Mouse (Mus musculus) kidney, embryonic 16.5 days (tissue): ENCODE data around the gene Hist2h3c1. TPM values are rescaled to one million over a fixed set of nuclear protein-coding genes. Genes with fewer than 3 reads are reported as not detected.
"Not testable (repeated sequence)": the region's sequence is repeated elsewhere in the genome, so short reads cannot be mapped to it uniquely, and the experiment has no call there.

ENCODE experiments used
- ATAC-seq: fragments of 200-750 bp; cut with Nextera tagmentation; 2 replicates; pipeline ENCODE4 v1.8.0; 2017; ENCODE audit warnings: moderate TSS enrichment; ENCODE audit not compliant: low FRiP score, low TSS enrichment
- H3K27ac ChIP-seq: fragments of 300-500 bp; sonication (generic); 2 replicates; pipeline ENCODE4 v1.5.1; 2014; ENCODE audit warnings: low read length
- H3K27me3 ChIP-seq: fragments of 300-500 bp; sonication (generic); 2 replicates; pipeline ENCODE4 v1.6.1; 2014; ENCODE audit warnings: low read length, control low read depth, mixed read lengths; ENCODE audit not compliant: insufficient read depth
- H3K36me3 ChIP-seq: fragments of 300-500 bp; sonication (generic); 2 replicates; pipeline ENCODE4 v1.6.1; 2014; ENCODE audit warnings: low read length, control low read depth, mixed read lengths; ENCODE audit not compliant: insufficient read depth
- H3K4me1 ChIP-seq: fragments of 300-500 bp; sonication (generic); 2 replicates; pipeline ENCODE4 v1.6.1; 2014; ENCODE audit warnings: low read length, control low read depth, mixed read lengths; ENCODE audit not compliant: insufficient read depth
- H3K4me2 ChIP-seq: fragments of 300-500 bp; sonication (generic); replicated peaks from 2 replicates; pipeline ENCODE4 v1.6.1; 2014; ENCODE audit warnings: low read depth, low read length
- H3K4me3 ChIP-seq: fragments of 300-500 bp; sonication (generic); 2 replicates; pipeline ENCODE4 v1.5.1; 2014; ENCODE audit warnings: mild to moderate bottlenecking, low read length
- H3K9ac ChIP-seq: fragments of 300-500 bp; sonication (generic); replicated peaks from 2 replicates; pipeline ENCODE4 v1.6.1; 2014; ENCODE audit warnings: low read length
- H3K9me3 ChIP-seq: fragments of 300-500 bp; sonication (generic); 2 replicates; pipeline ENCODE4 v1.6.1; 2016; ENCODE audit warnings: low read length, control low read depth
- WGBS: fragments of 180-500 bp; shearing (Covaris S2); extraction: QIAGEN DNeasy Blood & Tissue Kit; methylation state at CpG from one replicate; pipeline ENCODE4 v1.1.7; 2014; 5-methylcytosine and 5-hydroxymethylcytosine counted together
- polyA plus RNA-seq: library from polyadenylated mRNA; unstranded; fragments of >200 nt; fragmentation: Nextera tagmentation; extraction: Ambion mirVana; gene quantifications from 2 replicates; pipeline ENCODE4 v1.2.1, GENCODE M21; 2015

The Hist2h3c1 gene
- polyA plus RNA-seq, 1 experiment from 2014 or later: 1.1 TPM

- not testable (repeated sequence) for H3K27me3 ChIP-seq, H3K9me3 ChIP-seq, H3K36me3 ChIP-seq
- ATAC-seq: peak; percentile 88
- 5% methylated on average over 23 of the region's 85 CpGs for WGBS
- H3K9ac ChIP-seq: peak within 1 kb of the TSS; percentile 65; the same call in 1 of the 2 replicates
- peak within 1 kb of the TSS; percentile 88 for H3K27ac ChIP-seq
- peak within 1 kb of the TSS; percentile 36 for H3K4me3 ChIP-seq
- H3K4me1 ChIP-seq: peaks cover 36% of the 10 kb centered on the region
- peak within 1 kb of the TSS; percentile 33 for H3K4me2 ChIP-seq
These were observed 6.3 kb upstream of the Hist2h3c1 start, which contains the start of gene Hist2h2aa2 for GRCm38 (mm10) chr3:96239949-96240798. Gene Hist2h2aa2 (minus strand): TSS chr3:96240276.

DNA sequence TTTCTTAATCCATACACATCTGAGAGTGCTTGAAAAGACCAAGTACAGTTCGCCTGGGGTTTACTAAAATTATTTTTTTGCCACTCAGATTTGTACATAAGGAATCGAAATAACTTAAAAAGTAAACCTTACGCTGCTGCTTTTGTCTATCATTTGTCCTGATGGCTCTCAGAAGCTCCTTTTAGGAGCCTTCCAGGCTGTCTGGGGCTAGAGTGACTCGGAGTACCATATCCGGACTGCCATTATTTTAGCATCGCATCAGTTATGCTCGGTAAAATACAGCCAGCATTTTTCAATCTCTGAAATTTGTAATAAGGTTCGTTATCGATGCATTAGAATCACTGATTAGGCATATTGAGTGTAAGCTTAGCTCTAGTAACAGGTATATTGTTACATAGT is 5.7 kb upstream of the Hist2h3c1 start:
- Histone ChIP-seq H3K4me1 (peaks cover 36% of the 10 kb centered on the region), H3K9ac (peak overlapping the region; percentile 65; the same call in 1 of the 2 replicates), H3K27ac (peak overlapping the region; percentile 88), H3K4me3 (no peak overlapping the region), H3K36me3 (no peaks in the 10 kb centered on the region), H3K4me2 (peak overlapping the region; percentile 24), H3K27me3 (no peaks in the 10 kb centered on the region), H3K9me3 (no peaks in the 10 kb centered on the region)
- ATAC-seq: no peak
- WGBS: 77% methylated on average over 9 of the region's 9 CpGs

- Histone ChIP-seq H3K27ac (peak overlapping the region; percentile 99), H3K9ac (peak overlapping the region; percentile 87), H3K36me3 (no peaks in the 10 kb centered on the region), H3K4me2 (peak overlapping the region; percentile 63), H3K4me1 (peaks cover 31% of the 10 kb centered on the region), H3K9me3 (no peaks in the 10 kb centered on the region), H3K27me3 (no peaks in the 10 kb centered on the region), H3K4me3 (peak overlapping the region; percentile 60; the same call in 1 of the 2 replicates)
- no peak for ATAC-seq
- 67% methylated on average over 7 of the region's 7 CpGs for WGBS
These were observed 2.4 kb upstream of the Hist2h3c1 start for GRCm38 (mm10) chr3:96243921-96244572.

DNA sequence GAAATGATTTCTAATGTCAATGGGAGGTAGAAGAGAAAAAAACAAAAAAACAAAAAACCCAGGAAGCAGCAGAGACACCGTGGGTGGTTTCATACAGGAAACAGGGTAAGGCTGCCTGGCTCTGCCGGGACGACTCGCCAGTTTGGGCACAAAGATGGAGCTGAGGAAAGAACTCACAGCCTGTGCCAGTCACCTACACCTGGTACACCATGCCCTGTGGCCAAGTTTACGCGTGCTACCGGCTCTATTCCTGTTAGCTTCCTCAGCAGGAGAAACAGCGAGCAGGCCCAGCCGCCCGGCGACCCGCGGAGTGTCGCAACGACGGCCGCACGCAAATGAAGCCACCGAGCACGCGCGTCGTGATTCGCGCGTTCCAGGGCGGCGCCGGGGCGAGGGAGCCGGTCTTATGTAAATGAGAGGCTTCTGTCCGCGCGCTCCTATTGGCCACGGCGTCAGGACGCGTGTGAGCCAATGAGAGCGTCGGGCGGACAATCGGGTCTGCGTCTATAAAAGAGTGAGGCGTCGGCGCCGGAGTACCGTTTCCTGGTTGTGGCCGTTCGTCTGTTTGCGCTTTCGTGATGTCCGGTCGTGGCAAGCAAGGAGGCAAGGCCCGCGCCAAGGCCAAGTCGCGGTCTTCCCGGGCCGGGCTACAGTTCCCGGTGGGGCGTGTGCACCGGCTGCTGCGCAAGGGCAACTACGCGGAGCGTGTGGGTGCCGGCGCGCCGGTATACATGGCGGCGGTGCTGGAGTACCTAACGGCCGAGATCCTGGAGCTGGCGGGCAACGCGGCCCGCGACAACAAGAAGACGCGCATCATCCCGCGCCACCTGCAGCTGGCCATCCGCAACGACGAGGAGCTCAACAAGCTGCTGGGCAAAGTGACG is 1.2 kb upstream of the Hist2h3c1 start, which contains the start of gene Hist2h2aa1:
TSS of gene Hist2h2aa1 (plus strand) at position 495 of the 884 bp plus-strand sequence.
- not testable (repeated sequence) for H3K27me3 ChIP-seq, H3K36me3 ChIP-seq, H3K9me3 ChIP-seq
- ATAC-seq: peak; percentile 87
- under 1% methylated on average over 23 of the region's 88 CpGs for WGBS
- peak within 1 kb of the TSS; percentile 60 for H3K4me3 ChIP-seq
- H3K27ac ChIP-seq: peak within 1 kb of the TSS; percentile 99
- peak within 1 kb of the TSS; percentile 87 for H3K9ac ChIP-seq
- peak within 1 kb of the TSS; percentile 63 for H3K4me2 ChIP-seq
- peaks cover 39% of the 10 kb centered on the region for H3K4me1 ChIP-seq

DNA sequence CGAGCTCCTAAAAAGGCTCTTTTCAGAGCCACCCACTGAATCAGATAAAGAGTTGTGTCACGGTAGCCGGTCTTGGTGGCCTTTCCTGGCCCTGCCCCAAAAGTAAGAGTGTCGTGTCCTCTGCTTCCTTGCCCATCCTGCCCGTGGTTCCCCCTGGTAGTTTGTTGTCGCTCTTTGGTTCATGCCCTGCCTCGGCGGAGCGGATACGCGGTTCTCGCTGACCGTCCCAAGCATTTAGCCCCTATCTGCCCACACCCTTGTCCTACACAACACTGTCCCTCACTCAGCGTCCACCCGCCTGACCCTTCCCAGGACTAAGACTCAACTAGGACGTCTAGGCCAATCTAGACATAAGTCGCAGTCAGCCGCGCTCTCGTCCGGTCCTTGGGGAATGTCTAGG is 467 bp upstream of the Hist2h3c1 start:
- H3K36me3 ChIP-seq, H3K27me3 ChIP-seq, H3K9me3 ChIP-seq, ATAC-seq: not testable (repeated sequence)
- WGBS: 0% methylated on average over 9 of the region's 21 CpGs
- 0 out of 2 replicates have a peak overlapping the region, but pooled peaks have one; percentile 58 for H3K27ac ChIP-seq
- 0 out of 2 replicates have a peak overlapping the region, but pooled peaks have one; percentile 55 for H3K9ac ChIP-seq
- H3K4me2 ChIP-seq: peak overlapping the region; percentile 23; the same call in 1 of the 2 replicates
- peaks cover 37% of the 10 kb centered on the region for H3K4me1 ChIP-seq
- H3K4me3 ChIP-seq: peak overlapping the region; percentile 38

DNA sequence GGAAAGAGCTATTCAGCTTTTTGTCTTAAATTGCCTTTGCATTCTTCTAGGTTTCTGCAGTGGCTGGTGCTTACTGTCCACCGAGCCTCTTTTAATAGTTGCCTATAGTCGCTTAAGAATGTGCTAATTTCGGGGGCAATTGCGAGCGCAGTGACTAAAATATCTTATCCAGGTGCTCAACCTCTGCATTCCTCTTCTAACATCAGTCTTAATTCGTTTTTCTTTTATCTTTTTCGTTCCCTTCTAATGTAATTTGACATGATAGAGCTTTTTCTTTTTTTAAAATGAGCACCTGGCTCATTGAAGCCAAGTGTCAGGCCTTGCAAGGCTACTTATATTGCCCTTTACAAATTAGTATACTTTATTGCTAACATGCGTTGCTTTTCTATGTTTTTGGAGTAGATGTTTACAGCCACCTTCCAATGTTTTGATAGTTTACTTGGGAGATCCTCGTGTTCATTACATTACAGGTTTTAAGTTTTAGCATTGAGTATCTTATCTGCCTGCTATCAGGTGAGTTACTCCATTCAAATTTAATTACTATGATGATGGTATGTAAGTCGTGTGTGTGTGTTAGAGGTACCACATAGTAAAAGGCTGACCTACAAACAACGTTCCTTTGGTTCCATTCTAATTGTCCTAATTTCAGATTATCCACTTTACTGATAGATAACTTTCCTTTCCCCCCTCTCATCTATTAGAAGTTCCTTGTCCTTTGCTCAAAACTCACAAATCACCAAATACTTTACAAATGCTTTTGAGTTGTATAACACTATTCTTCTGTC is 1.1 kb downstream of the Hist2h3c1 start:
- Histone ChIP-seq H3K36me3 (no peaks in the 10 kb centered on the region), H3K4me3 (peak overlapping the region; percentile 49), H3K9me3 (no peaks in the 10 kb centered on the region), H3K27ac (peak overlapping the region; percentile 75), H3K4me1 (peaks cover 37% of the 10 kb centered on the region), H3K27me3 (no peaks in the 10 kb centered on the region), H3K4me2 (peak overlapping the region; percentile 55), H3K9ac (peak overlapping the region; percentile 72)
- 5% methylated on average over 11 of the region's 11 CpGs for WGBS
- ATAC-seq: no peak

- 38% methylated on average over 6 of the region's 6 CpGs for WGBS
- Histone ChIP-seq H3K4me2 (peak overlapping the region; percentile 55), H3K4me3 (peak overlapping the region; percentile 49), H3K9ac (peak overlapping the region; percentile 52), H3K9me3 (no peaks in the 10 kb centered on the region), H3K27ac (peak overlapping the region; percentile 66), H3K36me3 (no peaks in the 10 kb centered on the region), H3K27me3 (no peaks in the 10 kb centered on the region), H3K4me1 (peaks cover 37% of the 10 kb centered on the region)
- ATAC-seq: no peak
These were observed 1.9 kb downstream of the Hist2h3c1 start for GRCm38 (mm10) chr3:96248141-96249033.

DNA sequence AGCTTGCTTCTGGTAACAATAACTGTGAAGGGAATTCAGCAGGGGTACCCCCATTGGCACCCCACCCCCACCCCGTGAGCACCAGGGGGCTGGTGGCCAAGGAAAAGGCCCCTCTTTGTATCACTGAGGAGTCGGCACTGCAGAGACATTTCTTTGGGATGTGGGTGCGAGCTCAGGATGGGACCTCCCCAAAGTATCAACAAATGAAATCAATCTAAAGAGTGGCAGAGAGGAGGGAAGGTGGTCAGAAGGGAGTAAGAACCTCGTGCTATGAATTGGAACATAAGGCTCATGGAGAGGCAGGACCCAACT is 2.5 kb downstream of the Hist2h3c1 start:
- H3K27ac ChIP-seq: peak overlapping the region; percentile 66
- H3K9ac ChIP-seq: peak overlapping the region; percentile 52
- H3K9me3 ChIP-seq: no peaks in the 10 kb centered on the region
- H3K4me1 ChIP-seq: peaks cover 31% of the 10 kb centered on the region
- peak overlapping the region; percentile 55 for H3K4me2 ChIP-seq
- no peaks in the 10 kb centered on the region for H3K27me3 ChIP-seq
- WGBS: 52% methylated on average over 4 of the region's 4 CpGs
- H3K4me3 ChIP-seq: peak overlapping the region; percentile 49
- no peaks in the 10 kb centered on the region for H3K36me3 ChIP-seq
- no peak for ATAC-seq
